Mouse (Mus musculus): Measurements from ENCODE around the gene Mvb12a. TPM values are rescaled to one million over a fixed set of nuclear protein-coding genes. Genes with fewer than 3 reads are reported as not detected.
A peak's percentile ranks its signal among the peaks of the same experiment; 100 is the strongest.

Mvb12a gene
- total RNA-seq, 2 experiments from 2014 or later, result 37.8 to 43.0 TPM

GRCm38 (mm10) chr8:71579476-71579875 is 36.8 kb downstream of the Mvb12a start:
- intact Hi-C loops (cut with DNase I), result no loop called here
- DNase-seq (ENCODE audit: low spot score in 2 of 2), result no peak

DNA sequence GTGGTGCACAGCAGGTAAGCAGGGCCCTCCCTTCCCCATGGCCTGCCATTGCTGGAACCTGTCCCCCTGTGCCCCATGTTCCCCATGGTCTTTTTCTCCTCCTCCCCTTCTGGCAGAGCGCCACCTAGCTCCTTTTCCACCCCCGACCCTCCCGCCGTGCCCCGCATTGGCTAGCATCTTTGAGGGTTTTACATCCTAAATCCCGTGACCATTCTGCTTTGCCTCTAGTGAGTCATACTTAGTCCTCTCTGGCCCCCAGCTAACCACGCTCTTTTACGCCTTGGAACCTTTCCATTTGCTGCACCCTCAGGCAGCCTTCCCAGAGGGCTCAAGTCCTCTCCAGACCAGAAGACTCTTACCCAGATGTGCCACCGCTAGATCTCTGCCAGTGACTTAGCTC is 37.5 kb downstream of the Mvb12a start:
- DNase-seq (ENCODE audit: low spot score in 2 of 2), result no peak
- intact Hi-C loops (cut with DNase I), result no loop called here

DNA sequence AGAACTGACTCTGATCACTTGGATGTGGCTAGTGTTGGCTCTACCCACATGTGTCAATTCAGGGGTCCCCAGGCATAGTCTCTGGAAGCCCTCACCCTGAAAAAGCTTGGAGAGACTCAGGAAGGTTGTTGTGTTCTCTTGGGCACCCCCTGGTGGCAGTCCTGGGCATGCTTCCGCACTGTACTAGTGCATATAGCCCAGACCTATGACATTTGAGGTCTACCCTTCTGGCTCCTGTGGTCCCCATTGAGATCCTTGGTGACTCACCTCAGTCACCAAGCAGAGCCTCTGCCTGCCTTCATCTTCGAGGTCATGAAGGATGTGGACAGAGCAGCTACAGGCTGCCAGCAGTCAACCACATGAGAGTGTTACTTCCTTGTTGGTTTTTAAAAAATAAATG is 44.2 kb downstream of the Mvb12a start:
- intact Hi-C loops (cut with DNase I), result no loop called here
- DNase-seq (ENCODE audit: low spot score in 2 of 2), result no peak

DNA sequence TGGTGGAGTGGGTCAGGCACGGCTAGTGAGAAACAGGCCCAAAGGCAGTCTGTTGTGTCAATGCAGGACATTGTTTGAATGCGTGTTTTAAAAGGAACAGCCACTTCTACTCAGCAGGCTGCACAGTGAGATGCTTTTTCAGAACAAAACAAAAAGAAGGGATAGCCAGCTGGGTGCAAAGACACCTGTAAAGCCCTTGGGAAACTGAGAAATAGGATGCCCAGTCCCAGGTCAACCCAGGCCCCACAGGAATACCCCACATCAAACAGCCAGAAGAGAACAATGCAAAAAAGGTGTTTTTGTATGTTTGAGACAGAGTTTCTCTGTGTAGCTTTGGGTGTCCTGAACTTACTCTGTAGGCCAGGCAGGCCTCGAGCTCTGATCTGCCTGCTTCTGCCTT is 46.0 kb downstream of the Mvb12a start:
- intact Hi-C loops (cut with DNase I), result no loop called here
- no peak for DNase-seq (ENCODE audit: low spot score in 2 of 2)

DNA sequence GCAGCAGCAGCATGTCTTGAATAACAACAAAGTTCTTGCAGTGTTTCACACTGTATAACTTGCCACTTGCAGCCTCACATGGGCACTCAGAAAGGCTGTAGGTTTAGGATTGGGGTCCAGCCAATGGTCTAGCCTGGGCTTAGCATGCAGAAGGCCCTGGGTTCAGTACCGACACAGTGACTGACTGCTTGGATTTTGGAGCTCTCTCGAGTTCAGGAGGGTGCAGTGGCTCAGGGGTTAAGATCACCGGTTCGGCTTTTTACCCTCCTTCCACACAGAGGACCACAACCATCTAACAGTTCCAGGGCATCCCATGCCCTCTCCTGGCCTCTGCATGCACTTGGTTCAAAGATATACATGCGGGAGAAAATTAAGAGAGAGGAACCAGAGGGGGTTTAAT is 48.3 kb downstream of the Mvb12a start:
- intact Hi-C loops (cut with DNase I), result no loop called here
- no peak for DNase-seq (ENCODE audit: low spot score in 2 of 2)

- intact Hi-C loops (cut with DNase I), result loop anchor here (2.0 kb wide), 1 partner anchor 23 kb away; the partner anchor contains the start of gene Slc27a1
- DNase-seq (ENCODE audit: low spot score in 2 of 2), result peak; percentile 98 to 99
Observed at GRCm38 (mm10) chr8:71591471-71592373, 49.0 kb downstream of the Mvb12a start, which contains the start of gene Pgls. Gene Pgls (plus strand): TSS chr8:71592176.

DNA sequence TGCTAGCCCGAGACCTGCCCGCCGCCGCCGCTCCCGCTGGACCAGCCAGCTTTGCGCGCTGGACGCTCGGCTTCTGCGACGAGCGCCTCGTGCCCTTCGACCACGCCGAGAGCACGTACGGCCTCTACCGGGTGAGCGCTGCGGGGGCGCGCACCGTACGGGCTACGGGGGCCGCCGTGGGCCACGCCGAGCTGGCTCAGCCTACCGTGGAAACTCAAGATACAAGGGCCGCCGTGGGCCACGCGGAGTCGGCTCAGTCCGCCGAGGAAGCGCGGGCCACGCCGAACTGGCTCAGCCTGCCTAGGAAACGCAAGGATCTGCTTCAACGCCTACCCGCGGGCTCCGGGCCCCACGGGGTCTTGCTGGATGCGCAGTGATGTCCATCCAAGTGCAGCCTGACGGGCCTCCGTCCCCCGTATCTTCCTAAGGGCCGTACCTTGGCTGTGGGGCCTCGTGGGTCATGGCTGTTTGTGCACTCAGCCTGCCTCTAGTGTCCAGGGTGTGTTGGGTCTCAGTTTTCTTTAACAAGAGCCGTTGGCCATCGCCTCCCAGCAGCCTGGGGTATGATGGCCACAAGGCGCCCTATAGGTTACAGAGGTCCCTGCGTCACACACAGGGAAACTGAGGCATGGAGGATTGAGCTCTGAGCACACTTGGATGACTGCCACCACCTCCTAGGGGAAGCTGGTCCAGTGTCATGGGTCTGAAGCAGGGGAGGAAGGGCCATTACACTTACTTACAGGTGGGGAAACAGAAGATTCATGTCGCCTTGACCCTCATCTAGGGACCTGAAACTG is 49.9 kb downstream of the Mvb12a start:
- DNase-seq (ENCODE audit: low spot score in 2 of 2), result peak; percentile 93 to 94
- intact Hi-C loops (cut with DNase I), result loop anchor here (2.0 kb wide), 1 partner anchor 24 kb away; the partner anchor contains the start of gene Slc27a1

GRCm38 (mm10) chr8:71593556-71594323 is 51.0 kb downstream of the Mvb12a start:
- intact Hi-C loops (cut with DNase I), result loop anchor here (2.0 kb wide), 1 partner anchor 25 kb away; the partner anchor contains the start of gene Slc27a1
- no peak for DNase-seq (ENCODE audit: low spot score in 2 of 2)

DNA sequence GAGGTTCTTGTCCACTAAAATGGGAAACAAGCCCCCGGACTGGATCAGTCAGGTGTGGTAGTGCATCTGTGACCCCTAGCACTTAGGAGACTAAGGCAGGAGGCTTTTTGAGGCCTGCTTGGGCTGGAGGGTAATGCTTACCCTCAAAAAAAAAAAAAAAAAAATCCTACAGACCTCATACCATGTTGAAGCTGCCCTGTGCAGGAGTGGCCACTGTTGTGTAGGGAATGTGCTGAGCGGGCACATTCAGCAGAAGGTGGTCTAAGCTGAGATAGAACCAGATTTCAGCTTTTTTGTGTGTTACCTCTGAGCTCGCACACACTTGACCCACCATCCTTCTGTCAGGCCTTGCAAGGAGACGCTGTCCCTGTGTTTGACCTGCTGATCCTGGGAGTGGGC is 51.6 kb downstream of the Mvb12a start:
- intact Hi-C loops (cut with DNase I), result no loop called here
- DNase-seq (ENCODE audit: low spot score in 2 of 2), result no peak

DNA sequence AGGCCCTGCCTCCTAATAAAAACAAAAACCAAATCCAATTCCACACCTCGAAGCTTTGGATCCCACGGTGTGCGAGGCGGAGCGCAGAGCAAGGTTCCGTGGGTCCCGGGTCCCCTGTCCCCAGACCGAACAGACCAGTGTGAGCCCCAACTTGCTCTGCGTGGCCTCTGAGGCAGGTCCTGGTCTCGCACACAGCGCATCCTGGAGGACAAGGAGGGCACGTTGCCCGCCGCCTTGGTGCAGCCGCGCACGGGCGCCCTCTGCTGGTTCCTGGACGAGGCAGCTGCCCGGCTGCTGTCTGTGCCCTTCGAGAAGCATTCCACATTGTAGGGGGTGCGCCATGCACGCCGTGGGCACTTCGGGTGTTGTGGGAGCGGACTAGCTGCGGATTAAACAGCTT is 53.1 kb downstream of the Mvb12a start:
- intact Hi-C loops (cut with DNase I), result loop anchor here (2.0 to 5.0 kb wide), 2 partner anchors 33 to 66 kb away; no protein-coding TSS in a partner anchor
- peak; percentile 87 to 88 for DNase-seq (ENCODE audit: low spot score in 2 of 2)

GRCm38 (mm10) chr8:71596384-71596783 is 53.7 kb downstream of the Mvb12a start:
- DNase-seq (ENCODE audit: low spot score in 2 of 2), result no peak
- intact Hi-C loops (cut with DNase I), result loop anchor here (2.0 to 5.0 kb wide), 2 partner anchors 34 to 66 kb away; no protein-coding TSS in a partner anchor

GRCm38 (mm10) chr8:71596798-71597197 is 54.1 kb downstream of the Mvb12a start:
- intact Hi-C loops (cut with DNase I), result loop anchor here (2.0 to 5.0 kb wide), 2 partner anchors 34 to 66 kb away; no protein-coding TSS in a partner anchor
- DNase-seq (ENCODE audit: low spot score in 2 of 2), result no peak

DNA sequence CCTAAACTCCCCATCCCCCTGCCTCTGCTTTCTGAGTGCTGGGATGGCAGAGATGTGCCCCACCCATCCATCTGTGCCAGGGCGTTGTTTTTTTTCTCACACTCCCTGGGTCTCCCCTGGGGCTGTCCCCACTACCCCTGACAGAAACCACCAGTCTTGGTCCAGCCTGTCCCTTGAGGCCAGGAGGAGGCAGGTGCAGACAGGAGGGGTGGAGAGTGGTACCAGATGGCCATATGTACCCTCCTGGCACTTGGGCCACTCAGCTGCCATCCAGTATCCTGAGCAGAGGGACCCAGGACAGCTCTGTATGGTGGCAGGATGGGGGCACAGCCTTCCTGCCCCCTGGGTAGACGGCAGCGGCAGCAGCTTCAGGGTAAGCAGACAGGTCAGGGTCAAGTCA is 54.7 kb downstream of the Mvb12a start, which contains the start of gene Fam129c:
Fam129c (plus strand) TSS at position 198 of the 400 bp plus-strand sequence.
- intact Hi-C loops (cut with DNase I), result loop anchor here (2.0 to 5.0 kb wide), 2 partner anchors 35 to 65 kb away; no protein-coding TSS in a partner anchor
- DNase-seq (ENCODE audit: low spot score in 2 of 2), result no peak

Other genes with a start within 250 kb of the Mvb12a start
- gene Use1, start 176.1 kb upstream of the Mvb12a start, total RNA-seq (2021), result 100 to 1,000 TPM; 104 to 119 TPM
- gene Ocel1, start 171.6 kb upstream of the Mvb12a start, total RNA-seq (2021), result 10 to 100 TPM; 15.4 to 18.1 TPM
- 10 to 100 TPM; 39.3 to 40.6 TPM for gene Nr2f6, start 161.0 kb upstream of the Mvb12a start, total RNA-seq (2021)
- 1 to 10 TPM; 3.4 to 4.9 TPM for gene Ushbp1, start 147.1 kb upstream of the Mvb12a start, total RNA-seq (2021)
- gene Babam1, start 146.1 kb upstream of the Mvb12a start, total RNA-seq (2021), result 100 to 1,000 TPM; 101 to 116 TPM
- under 1 TPM in 1 of 2 experiments, not detected in 1; 0.29 TPM for gene Ankle1, start 136.9 kb upstream of the Mvb12a start, total RNA-seq (2021)
- 100 to 1,000 TPM; 303 to 342 TPM for gene Abhd8, start 79.3 kb upstream of the Mvb12a start, total RNA-seq (2021)
- 10 to 100 TPM; 47.3 to 68.9 TPM for gene Mrpl34, start 78.0 kb upstream of the Mvb12a start, total RNA-seq (2021)
- 10 to 100 TPM; 70.7 to 78.7 TPM for gene Dda1, start 73.7 kb upstream of the Mvb12a start, total RNA-seq (2021)
- 10 to 100 TPM; 59.3 to 62.2 TPM for gene Ano8, start 57.0 kb upstream of the Mvb12a start, total RNA-seq (2021)
- 10 to 100 TPM; 34.2 to 36.0 TPM for gene Gtpbp3, start 54.8 kb upstream of the Mvb12a start, total RNA-seq (2021)
- 1 to 10 TPM; 7.4 to 9.4 TPM for gene Plvap, start 31.2 kb upstream of the Mvb12a start, total RNA-seq (2021)
- gene Ccdc194, start 17.2 kb upstream of the Mvb12a start, total RNA-seq (2021), result not detected
- gene Bst2, start 5.5 kb upstream of the Mvb12a start, total RNA-seq (2021), result 1 to 10 TPM; 3.5 to 4.8 TPM
- not detected for gene Tmem221, start 15.9 kb downstream of the Mvb12a start, total RNA-seq (2021)
- under 1 TPM; 0.18 to 0.22 TPM for gene Nxnl1, start 23.7 kb downstream of the Mvb12a start, total RNA-seq (2021)
- 100 to 1,000 TPM in 1 of 2 experiments, 10 to 100 TPM in 1; 94.7 to 109 TPM for gene Slc27a1, start 26.0 kb downstream of the Mvb12a start, total RNA-seq (2021)
- 10 to 100 TPM; 31.1 to 41.6 TPM for gene Pgls, start 49.3 kb downstream of the Mvb12a start, total RNA-seq (2021)
- gene Fam129c, start 54.7 kb downstream of the Mvb12a start, total RNA-seq (2021), result 1 to 10 TPM; 3.9 to 4.0 TPM
- 10 to 100 TPM; 48.5 to 52.2 TPM for gene Colgalt1, start 68.1 kb downstream of the Mvb12a start, total RNA-seq (2021)
- gene Unc13a, start 128.8 kb downstream of the Mvb12a start, total RNA-seq (2021), result 100 to 1,000 TPM; 278 to 328 TPM
- 1 to 10 TPM; 4.0 to 5.5 TPM for gene Jak3, start 133.4 kb downstream of the Mvb12a start, total RNA-seq (2021)
- 1 to 10 TPM in 1 of 2 experiments, under 1 TPM in 1; 0.59 to 1.9 TPM for gene Insl3, start 146.3 kb downstream of the Mvb12a start, total RNA-seq (2021)
- under 1 TPM; 0.52 to 0.75 TPM for gene B3gnt3, start 158.9 kb downstream of the Mvb12a start, total RNA-seq (2021)
- gene Fcho1, start 182.8 kb downstream of the Mvb12a start, total RNA-seq (2021), result 100 to 1,000 TPM; 156 to 193 TPM

All from left cerebral cortex, postnatal 36 days (tissue).